ENCODE assay signal across 9 mouse cellular contexts in genomic region chr11:115083376-115084139, GRCm38 (mm10). TPM values are rescaled to one million over a fixed set of nuclear protein-coding genes. Genes with fewer than 3 reads are reported as not detected.
DNase-seq lines count a peak whose midpoint lies in the region; ATAC-seq and TF ChIP-seq lines count a peak whose summit lies in the region.
"Had no signal": no experiment of that assay in that cellular context is flagged by ENCODE, and none has a peak within 500 bp of the region (broad histone marks: within the 10 kb centered on the region; RNA-seq: fewer than 3 reads in every experiment).

No protein-coding gene starts in this region.

- H3K27ac ChIP-seq in lung, postnatal 0 days (ENCODE audit: low read length): no peak overlapping the region

- no peak overlapping the region for H3K4me2 ChIP-seq in lung, postnatal 0 days (replicated peaks; ENCODE audit: low read depth, low read length)

- peak; percentile 78 for DNase-seq in B cell, adult 2 months
- DNase-seq in T-cell, adult 2 months (ENCODE audit: low spot score): peak; percentile 61
- peak; percentile 54 to 85 for DNase-seq in cerebellum, postnatal 4 days (ENCODE audit: low spot score in 2 of 2)
- peak; percentile 29 to 54 for DNase-seq in gastrocnemius, postnatal 36 days
- DNase-seq in kidney, postnatal 4 days: peak; percentile 83
- DNase-seq in lung, postnatal 0 days (ENCODE audit: low spot score): peak; percentile 80
- DNase-seq in retina, adult 2 months (ENCODE audit: low read depth, low spot score): peak; percentile 53
- peak; percentile 62 for DNase-seq in thymus, postnatal 25 days

- H3K36me3 ChIP-seq in lung, postnatal 0 days (ENCODE audit: insufficient read depth, low read length): no peaks in the 10 kb centered on the region

- H3K27me3 ChIP-seq in lung, postnatal 0 days (replicated peaks; ENCODE audit: insufficient read depth, low read length): peaks cover 4% of the 10 kb centered on the region; the same call in 1 of the 2 replicates

- no peak overlapping the region for H3K9ac ChIP-seq in lung, postnatal 0 days (replicated peaks; ENCODE audit: low read depth)

- H3K4me3 ChIP-seq in lung, postnatal 0 days (ENCODE audit: low read depth, low read length): no peak overlapping the region

- no peaks in the 10 kb centered on the region for H3K9me3 ChIP-seq in lung, postnatal 0 days (ENCODE audit: low read length)

- no peak for TF ChIP-seq EP300 in lung, postnatal 0 days (IDR thresholded peaks at IDR 0.05)

- peak; percentile 95 for TF ChIP-seq CTCF in lung, postnatal 0 days (IDR thresholded peaks at IDR 0.05)

- intact Hi-C loops in gastrocnemius, postnatal 36 days (cut with DNase I): loop anchor here (1.0 to 10.0 kb wide), 2 partner anchors 70 to 181 kb away; partner anchors contain the start of gene Grin2c

- ATAC-seq in lung, postnatal 0 days: peak; percentile 30; the same call in 1 of the 2 replicates

- WGBS in lung, postnatal 0 days: 33% methylated on average over 18 of the region's 18 CpGs

- no peaks in the 10 kb centered on the region for H3K4me1 ChIP-seq in lung, postnatal 0 days (ENCODE audit: insufficient read depth, low read depth, low read length)

RNA-seq across cellular contexts. Expression of gene Rab37, which starts 7.7 kb away (rescaled TPM):
- total RNA-seq in gastrocnemius, postnatal 36 days (2021): under 1 TPM; 0.10 to 0.43 TPM
- 0.56 and 0.85 TPM in 2 replicates for polyA plus RNA-seq in lung, postnatal 0 days (2015; fragmentation: Nextera tagmentation; extraction: Ambion mirVana)

RNA-seq across cellular contexts. Expression of gene Cd300e, which starts 21.6 kb away (rescaled TPM):
- not detected for total RNA-seq in gastrocnemius, postnatal 36 days (2021)
- 0.21 and 0.31 TPM in 2 replicates for polyA plus RNA-seq in lung, postnatal 0 days (2015; fragmentation: Nextera tagmentation; extraction: Ambion mirVana)
- polyA plus RNA-seq: heart, embryonic 14.5 days had no signal

RNA-seq across cellular contexts. Expression of gene Cd300ld3, which starts 35.3 kb away (rescaled TPM):
- 1 to 10 TPM; 1.2 to 2.7 TPM for total RNA-seq in gastrocnemius, postnatal 36 days (2021)
- not detected in 2 replicates for polyA plus RNA-seq in lung, postnatal 0 days (2015; fragmentation: Nextera tagmentation; extraction: Ambion mirVana)
- polyA plus RNA-seq: heart, embryonic 14.5 days had no signal

RNA-seq across cellular contexts. Expression of gene Cd300ld5, which starts 46.0 kb away (rescaled TPM):
- total RNA-seq in gastrocnemius, postnatal 36 days (2021): 1 to 10 TPM in 1 of 2 experiments, not detected in 1; 2.4 TPM
- not detected in 2 replicates for polyA plus RNA-seq in lung, postnatal 0 days (2015; fragmentation: Nextera tagmentation; extraction: Ambion mirVana)
- polyA plus RNA-seq: heart, embryonic 14.5 days had no signal

RNA-seq across cellular contexts. Expression of gene Cd300lf, which starts 50.2 kb away (rescaled TPM):
- total RNA-seq in gastrocnemius, postnatal 36 days (2021): not detected
- 12.7 and 13.1 TPM in 2 replicates for polyA plus RNA-seq in lung, postnatal 0 days (2015; fragmentation: Nextera tagmentation; extraction: Ambion mirVana)
